Mouse (Mus musculus) neural tube, embryonic 10.5 days (tissue): ENCODE data around the gene Lgals7.

Experiments used
- DNase-seq: peaks from one replicate; pipeline ENCODE4 v3.0.0-alpha.2; 2017; ENCODE audit warnings: low spot score; ENCODE audit errors: extremely low spot score

Gene Lgals7

GRCm38 (mm10) chr7:28830981-28831380 lies 32.7 kb upstream of the Lgals7 start:
- no peak for DNase-seq

GRCm38 (mm10) chr7:28831411-28832125 lies 32.1 kb upstream of the Lgals7 start:
- no peak for DNase-seq

- no peak for DNase-seq
Measured at GRCm38 (mm10) chr7:28832137-28832536, 31.5 kb upstream of the Lgals7 start.

- DNase-seq, result no peak
Measured at GRCm38 (mm10) chr7:28833723-28834347, 29.8 kb upstream of the Lgals7 start, which contains the start of gene Lgals4. Gene Lgals4, plus strand, starts transcription at chr7:28833854.

GRCm38 (mm10) chr7:28836936-28837335 lies 26.7 kb upstream of the Lgals7 start:
- DNase-seq, result no peak

GRCm38 (mm10) chr7:28838331-28838730 lies 25.3 kb upstream of the Lgals7 start:
- no peak for DNase-seq

GRCm38 (mm10) chr7:28847273-28847672 lies 16.4 kb upstream of the Lgals7 start:
- no peak for DNase-seq

GRCm38 (mm10) chr7:28849700-28850236 lies 13.9 kb upstream of the Lgals7 start:
- no peak for DNase-seq

- no peak for DNase-seq
Measured at GRCm38 (mm10) chr7:28850642-28851041, 13.0 kb upstream of the Lgals7 start.

- no peak for DNase-seq
Measured at GRCm38 (mm10) chr7:28859953-28860352, 3.7 kb upstream of the Lgals7 start.

GRCm38 (mm10) chr7:28860898-28861297 lies 2.8 kb upstream of the Lgals7 start:
- no peak for DNase-seq

GRCm38 (mm10) chr7:28862817-28863499 lies 695 bp upstream of the Lgals7 start:
- no peak for DNase-seq

GRCm38 (mm10) chr7:28864288-28864750 lies 666 bp downstream of the Lgals7 start:
- DNase-seq, result no peak

- DNase-seq, result peak; percentile 74
Measured at GRCm38 (mm10) chr7:28865481-28866300, 2.0 kb downstream of the Lgals7 start.

- no peak for DNase-seq
Measured at GRCm38 (mm10) chr7:28866769-28867507, 3.3 kb downstream of the Lgals7 start.

- DNase-seq, result peak; percentile 75
Measured at GRCm38 (mm10) chr7:28867508-28868340, 4.1 kb downstream of the Lgals7 start.

GRCm38 (mm10) chr7:28870901-28871664 lies 7.4 kb downstream of the Lgals7 start:
- DNase-seq, result no peak

GRCm38 (mm10) chr7:28874565-28874964 lies 10.9 kb downstream of the Lgals7 start:
- DNase-seq, result no peak

GRCm38 (mm10) chr7:28876099-28876498 lies 12.4 kb downstream of the Lgals7 start:
- DNase-seq, result no peak
